Mouse (Mus musculus): Measurements from ENCODE around the gene Olfr1116. TPM values are rescaled to one million over a fixed set of nuclear protein-coding genes. Genes with fewer than 3 reads are reported as not detected.

Gene Olfr1116
- polyA plus RNA-seq (2017; shearing (Covaris generic)) = not detected

DNA sequence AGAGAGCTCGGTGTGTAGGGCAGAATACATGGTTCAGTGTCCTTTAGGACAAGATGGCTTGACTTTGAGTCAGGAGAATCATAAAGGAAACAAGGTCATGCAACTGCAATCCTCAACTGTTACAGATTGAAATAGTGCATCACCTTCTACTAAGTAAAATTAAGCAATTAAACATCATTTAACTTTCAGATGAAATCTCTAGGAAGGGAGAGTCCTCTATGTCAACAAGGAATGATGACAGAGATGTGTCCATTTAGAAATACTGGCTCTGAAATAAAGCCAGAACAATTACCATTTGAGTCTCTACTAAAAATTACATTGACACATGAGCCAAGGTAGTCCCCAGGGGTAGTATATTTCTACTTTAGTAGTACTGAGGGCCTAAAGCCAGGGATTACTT lies at the start of gene Olfr1116:
Gene Olfr1116, plus strand, starts transcription at position 301 of the 400 bp plus-strand sequence.

GRCm38 (mm10) chr2:87247713-87248112 lies 19.6 kb upstream of the Olfr1116 start, which contains the start of gene Olfr1115:
Olfr1115 (plus strand) TSS chr2:87248013.

GRCm38 (mm10) chr2:87307281-87307680 lies 39.9 kb downstream of the Olfr1116 start, which contains the start of gene Olfr1118:
Olfr1118 (plus strand) TSS chr2:87307581.

Other genes with a start within 250 kb of the Olfr1116 start
- not detected for gene Olfr1104, start 240.5 kb upstream of the Olfr1116 start, polyA plus RNA-seq (2017; shearing (Covaris generic))
- not detected for gene Olfr1105, start 231.0 kb upstream of the Olfr1116 start, polyA plus RNA-seq (2017; shearing (Covaris generic))
- not detected for gene Olfr1106, start 215.3 kb upstream of the Olfr1116 start, polyA plus RNA-seq (2017; shearing (Covaris generic))
- gene Olfr1107, start 191.7 kb upstream of the Olfr1116 start, polyA plus RNA-seq (2017; shearing (Covaris generic)) = not detected
- gene Olfr1109, start 171.5 kb upstream of the Olfr1116 start, polyA plus RNA-seq (2017; shearing (Covaris generic)) = not detected
- not detected for gene Olfr259, start 153.0 kb upstream of the Olfr1116 start, polyA plus RNA-seq (2017; shearing (Covaris generic))
- not detected for gene Olfr1110, start 127.2 kb upstream of the Olfr1116 start, polyA plus RNA-seq (2017; shearing (Covaris generic))
- not detected for gene Olfr1111, start 114.9 kb upstream of the Olfr1116 start, polyA plus RNA-seq (2017; shearing (Covaris generic))
- not detected for gene Olfr1112, start 79.7 kb upstream of the Olfr1116 start, polyA plus RNA-seq (2017; shearing (Covaris generic))
- not detected for gene Olfr1113, start 58.6 kb upstream of the Olfr1116 start, polyA plus RNA-seq (2017; shearing (Covaris generic))
- not detected for gene Olfr1115, start 19.5 kb upstream of the Olfr1116 start, polyA plus RNA-seq (2017; shearing (Covaris generic))
- gene Olfr1118, start 40.0 kb downstream of the Olfr1116 start, polyA plus RNA-seq (2017; shearing (Covaris generic)) = not detected
- gene Olfr1120, start 87.3 kb downstream of the Olfr1116 start, polyA plus RNA-seq (2017; shearing (Covaris generic)) = not detected
- gene Olfr1121, start 102.4 kb downstream of the Olfr1116 start, polyA plus RNA-seq (2017; shearing (Covaris generic)) = not detected
- gene Olfr1122, start 118.3 kb downstream of the Olfr1116 start, polyA plus RNA-seq (2017; shearing (Covaris generic)) = 0.07 TPM
- not detected for gene Olfr1123, start 149.1 kb downstream of the Olfr1116 start, polyA plus RNA-seq (2017; shearing (Covaris generic))
- gene Olfr1124, start 162.7 kb downstream of the Olfr1116 start, polyA plus RNA-seq (2017; shearing (Covaris generic)) = 0.30 TPM
- gene Olfr1126, start 186.4 kb downstream of the Olfr1116 start, polyA plus RNA-seq (2017; shearing (Covaris generic)) = not detected
- not detected for gene Pramel7, start 229.6 kb downstream of the Olfr1116 start, polyA plus RNA-seq (2017; shearing (Covaris generic))
- not detected for gene Pramel6, start 239.0 kb downstream of the Olfr1116 start, polyA plus RNA-seq (2017; shearing (Covaris generic))